Mouse (Mus musculus) cerebellum, postnatal 36 days (tissue): ENCODE data around the gene Hdgf.

Experiments
- DNase-seq, 2 experiments: peaks; one replicate each; pipeline ENCODE4 v3.0.0; 2021 to 2022; ENCODE audit warnings: mixed read lengths in 2 of 2

Hdgf gene

GRCm38 (mm10) chr3:87910573-87911141, 4.5 kb downstream of the Hdgf start:
- DNase-seq: peak; percentile 59 to 64

GRCm38 (mm10) chr3:87913491-87913890, 7.4 kb downstream of the Hdgf start:
- DNase-seq: no peak

- DNase-seq: no peak
Observed at GRCm38 (mm10) chr3:87913891-87914290, 7.8 kb downstream of the Hdgf start.

GRCm38 (mm10) chr3:87916990-87917389, 10.9 kb downstream of the Hdgf start:
- DNase-seq: no peak

- DNase-seq: no peak
Observed at GRCm38 (mm10) chr3:87918551-87918950, 12.4 kb downstream of the Hdgf start.

GRCm38 (mm10) chr3:87919336-87920108, 13.4 kb downstream of the Hdgf start, which contains the start of gene Mrpl24:
Mrpl24 (plus strand) TSS chr3:87919506.
- DNase-seq: peak; percentile 70 to 78

GRCm38 (mm10) chr3:87920270-87920943, 14.3 kb downstream of the Hdgf start:
- no peak for DNase-seq

GRCm38 (mm10) chr3:87924996-87925395, 18.9 kb downstream of the Hdgf start:
- DNase-seq: no peak

- no peak for DNase-seq
Observed at GRCm38 (mm10) chr3:87927452-87927851, 21.3 kb downstream of the Hdgf start.

- DNase-seq: no peak
Observed at GRCm38 (mm10) chr3:87929341-87930077, 23.4 kb downstream of the Hdgf start.

GRCm38 (mm10) chr3:87930078-87930795, 24.1 kb downstream of the Hdgf start, which contains the start of the genes Isg20l2 and Rrnad1:
Isg20l2 (plus strand) TSS chr3:87930314.
Rrnad1 (minus strand) TSS chr3:87930717.
- peak; percentile 97 to 99 for DNase-seq

GRCm38 (mm10) chr3:87934026-87934425, 27.9 kb downstream of the Hdgf start:
- DNase-seq: no peak

- no peak for DNase-seq
Observed at GRCm38 (mm10) chr3:87934501-87934900, 28.4 kb downstream of the Hdgf start.

- no peak for DNase-seq
Observed at GRCm38 (mm10) chr3:87935201-87935600, 29.1 kb downstream of the Hdgf start.

- peak; percentile 83 to 87 for DNase-seq
Observed at GRCm38 (mm10) chr3:87935776-87936175, 29.7 kb downstream of the Hdgf start.

GRCm38 (mm10) chr3:87940611-87941010, 34.5 kb downstream of the Hdgf start:
- DNase-seq: no peak

GRCm38 (mm10) chr3:87942471-87942870, 36.4 kb downstream of the Hdgf start:
- no peak for DNase-seq

- DNase-seq: no peak
Observed at GRCm38 (mm10) chr3:87943586-87943985, 37.5 kb downstream of the Hdgf start.

GRCm38 (mm10) chr3:87944838-87945600, 38.9 kb downstream of the Hdgf start:
- DNase-seq: no peak

GRCm38 (mm10) chr3:87945781-87946540, 39.8 kb downstream of the Hdgf start:
- DNase-seq: no peak

GRCm38 (mm10) chr3:87946541-87946860, 40.4 kb downstream of the Hdgf start:
- no peak for DNase-seq
